Comparison of ENCODE assay signal across 8 mouse cellular contexts in genomic region chr19:10867946-10868622, GRCm38 (mm10). TPM values are rescaled to one million over a fixed set of nuclear protein-coding genes. Genes with fewer than 3 reads are reported as not detected.
A peak's percentile ranks its signal among the peaks of the same experiment; 100 is the strongest.
DNase-seq lines count a peak whose midpoint lies in the region; ATAC-seq lines count a peak whose summit lies in the region.
"Had no signal": no experiment of that assay in that cellular context is flagged by ENCODE, and none has a peak within 500 bp of the region (broad histone marks: within the 10 kb centered on the region; RNA-seq: fewer than 3 reads in every experiment).

No protein-coding gene starts in this region.

- 0 out of 2 replicates have a peak, but pooled peaks cover 3% of the 10 kb centered on the region for H3K4me1 ChIP-seq in liver, embryonic 11.5 days (replicated peaks; ENCODE audit: control insufficient read depth, insufficient read depth, low read length)
- H3K4me1 ChIP-seq in forebrain, embryonic 10.5 days, result peaks cover 40% of the 10 kb centered on the region
- H3K4me1 ChIP-seq in intestine, embryonic 16.5 days (ENCODE audit: control insufficient read depth, insufficient read depth, low read length), result peaks cover 16% of the 10 kb centered on the region
- peaks cover 36% of the 10 kb centered on the region for H3K4me1 ChIP-seq in neural tube, embryonic 15.5 days

- H3K9ac ChIP-seq in liver, embryonic 11.5 days (ENCODE audit: low read depth, low read length), result no peak overlapping the region
- H3K9ac ChIP-seq in intestine, embryonic 16.5 days (ENCODE audit: low read depth, low read length), result peak overlapping the region; percentile 93; the same call in 1 of the 2 replicates
- H3K9ac ChIP-seq in neural tube, embryonic 15.5 days (replicated peaks), result peak overlapping the region; percentile 93

- DNase-seq in liver, embryonic 11.5 days (ENCODE audit: low spot score), result no peak
- no peak for DNase-seq in liver
- no peak for DNase-seq in forebrain, embryonic 10.5 days (ENCODE audit: extremely low spot score, low spot score)
- DNase-seq in c-Kit-positive CD71-positive TER-119-positive erythroid progenitor cells, embryonic 14.5 days (ENCODE audit: low spot score), result no peak
- no peak for DNase-seq in T-cell, adult 2 months (ENCODE audit: low spot score)
- DNase-seq: heart, postnatal 4 days had no signal

- no peak overlapping the region for H3K27ac ChIP-seq in liver, embryonic 11.5 days (ENCODE audit: low read depth, low read length)
- H3K27ac ChIP-seq in forebrain, embryonic 10.5 days, result peak overlapping the region; percentile 98
- H3K27ac ChIP-seq in intestine, embryonic 16.5 days (ENCODE audit: low read length), result no peak overlapping the region
- H3K27ac ChIP-seq in neural tube, embryonic 15.5 days (replicated peaks), result peak overlapping the region; percentile 92

- H3K4me3 ChIP-seq in liver, embryonic 11.5 days (ENCODE audit: low read depth, low read length), result peak overlapping the region; percentile 55
- peak overlapping the region; percentile 91 for H3K4me3 ChIP-seq in forebrain, embryonic 10.5 days
- peak overlapping the region; percentile 85 for H3K4me3 ChIP-seq in intestine, embryonic 16.5 days (ENCODE audit: low read length)
- peak overlapping the region; percentile 89 for H3K4me3 ChIP-seq in neural tube, embryonic 15.5 days (replicated peaks)

- no peak for ATAC-seq in liver, embryonic 11.5 days (replicated peaks; ENCODE audit: low FRiP score)
- ATAC-seq in intestine, embryonic 16.5 days, result no peak
- no peak for ATAC-seq in neural tube, embryonic 15.5 days (ENCODE audit: low FRiP score)

- WGBS in liver, embryonic 11.5 days, result 43% methylated on average over 5 of the region's 5 CpGs
- 42% methylated on average over 5 of the region's 5 CpGs for WGBS in forebrain, embryonic 10.5 days
- WGBS in intestine, embryonic 16.5 days, result 25% methylated on average over 5 of the region's 5 CpGs
- WGBS in neural tube, embryonic 15.5 days, result 28% methylated on average over 5 of the region's 5 CpGs

- peaks cover 28% of the 10 kb centered on the region for H3K27me3 ChIP-seq in liver, embryonic 11.5 days (replicated peaks; ENCODE audit: control insufficient read depth, insufficient read depth, low read length)
- no peaks in the 10 kb centered on the region for H3K27me3 ChIP-seq in forebrain, embryonic 10.5 days (ENCODE audit: poor library complexity, severe bottlenecking)
- H3K27me3 ChIP-seq in intestine, embryonic 16.5 days (replicated peaks; ENCODE audit: control insufficient read depth, insufficient read depth, low read length), result no peaks in the 10 kb centered on the region
- H3K27me3 ChIP-seq in neural tube, embryonic 15.5 days (replicated peaks), result no peaks in the 10 kb centered on the region

- H3K4me2 ChIP-seq in liver, embryonic 11.5 days, result peak overlapping the region; percentile 62
- H3K4me2 ChIP-seq in intestine, embryonic 16.5 days (ENCODE audit: low read depth, low read length), result peak overlapping the region; percentile 90
- peak overlapping the region; percentile 76 for H3K4me2 ChIP-seq in neural tube, embryonic 15.5 days

- H3K36me3 ChIP-seq in liver, embryonic 11.5 days (ENCODE audit: control insufficient read depth, insufficient read depth, low read length), result peaks cover 15% of the 10 kb centered on the region
- H3K36me3 ChIP-seq in forebrain, embryonic 10.5 days (replicated peaks), result peaks cover 70% of the 10 kb centered on the region
- H3K36me3 ChIP-seq in intestine, embryonic 16.5 days (ENCODE audit: control insufficient read depth, insufficient read depth, low read length), result peaks cover 19% of the 10 kb centered on the region
- peaks cover 60% of the 10 kb centered on the region for H3K36me3 ChIP-seq in neural tube, embryonic 15.5 days

- H3K9me3 ChIP-seq in liver, embryonic 11.5 days (ENCODE audit: control insufficient read depth, low read length), result no peaks in the 10 kb centered on the region
- H3K9me3 ChIP-seq in forebrain, embryonic 10.5 days, result no peaks in the 10 kb centered on the region; the same call in 1 of the 2 replicates
- no peaks in the 10 kb centered on the region for H3K9me3 ChIP-seq in intestine, embryonic 16.5 days (ENCODE audit: control insufficient read depth, low read length)
- no peaks in the 10 kb centered on the region for H3K9me3 ChIP-seq in neural tube, embryonic 15.5 days (replicated peaks)

RNA-seq across cellular contexts. Expression of gene Tmem132a, which starts 1.7 kb away (rescaled TPM):
- polyA plus RNA-seq in liver, embryonic 11.5 days (2014; fragmentation: Nextera tagmentation; extraction: Ambion mirVana), result 27.2 and 27.7 TPM in 2 replicates
- 110 and 115 TPM in 2 replicates for polyA plus RNA-seq in forebrain, embryonic 10.5 days (2016; fragmentation: Nextera tagmentation; extraction: Ambion mirVana)
- 29.9 and 32.3 TPM in 2 replicates for polyA plus RNA-seq in intestine, embryonic 16.5 days (2015; fragmentation: Nextera tagmentation; extraction: Ambion mirVana)
- 141 and 167 TPM in 2 replicates for polyA plus RNA-seq in neural tube, embryonic 15.5 days (2015; fragmentation: Nextera tagmentation; extraction: Ambion mirVana)

RNA-seq across cellular contexts. Expression of gene Tmem109, which starts 13.7 kb away (rescaled TPM):
- polyA plus RNA-seq in liver, embryonic 11.5 days (2014; fragmentation: Nextera tagmentation; extraction: Ambion mirVana), result 42.7 and 45.4 TPM in 2 replicates
- 51.4 and 53.8 TPM in 2 replicates for polyA plus RNA-seq in forebrain, embryonic 10.5 days (2016; fragmentation: Nextera tagmentation; extraction: Ambion mirVana)
- polyA plus RNA-seq in intestine, embryonic 16.5 days (2015; fragmentation: Nextera tagmentation; extraction: Ambion mirVana), result 72.8 and 78.7 TPM in 2 replicates
- polyA plus RNA-seq in neural tube, embryonic 15.5 days (2015; fragmentation: Nextera tagmentation; extraction: Ambion mirVana), result 44.5 and 53.6 TPM in 2 replicates

RNA-seq across cellular contexts. Expression of gene Prpf19, which starts 26.9 kb away (rescaled TPM):
- polyA plus RNA-seq in liver, embryonic 11.5 days (2014; fragmentation: Nextera tagmentation; extraction: Ambion mirVana), result 45.7 and 46.8 TPM in 2 replicates
- polyA plus RNA-seq in forebrain, embryonic 10.5 days (2016; fragmentation: Nextera tagmentation; extraction: Ambion mirVana), result 43.8 and 47.1 TPM in 2 replicates
- 32.1 and 35.0 TPM in 2 replicates for polyA plus RNA-seq in intestine, embryonic 16.5 days (2015; fragmentation: Nextera tagmentation; extraction: Ambion mirVana)
- 41.6 and 42.7 TPM in 2 replicates for polyA plus RNA-seq in neural tube, embryonic 15.5 days (2015; fragmentation: Nextera tagmentation; extraction: Ambion mirVana)

RNA-seq across cellular contexts. Expression of gene Slc15a3, which starts 28.6 kb away (rescaled TPM):
- 1.1 and 1.2 TPM in 2 replicates for polyA plus RNA-seq in liver, embryonic 11.5 days (2014; fragmentation: Nextera tagmentation; extraction: Ambion mirVana)
- 0.32 and 0.37 TPM in 2 replicates for polyA plus RNA-seq in forebrain, embryonic 10.5 days (2016; fragmentation: Nextera tagmentation; extraction: Ambion mirVana)
- polyA plus RNA-seq in intestine, embryonic 16.5 days (2015; fragmentation: Nextera tagmentation; extraction: Ambion mirVana), result 0.48 and 0.56 TPM in 2 replicates
- polyA plus RNA-seq in neural tube, embryonic 15.5 days (2015; fragmentation: Nextera tagmentation; extraction: Ambion mirVana), result 0.27 and 0.55 TPM in 2 replicates

RNA-seq across cellular contexts. Expression of gene Cd6, which starts 38.2 kb away (rescaled TPM):
- not detected in 2 replicates for polyA plus RNA-seq in liver, embryonic 11.5 days (2014; fragmentation: Nextera tagmentation; extraction: Ambion mirVana)
- polyA plus RNA-seq in forebrain, embryonic 10.5 days (2016; fragmentation: Nextera tagmentation; extraction: Ambion mirVana), result not detected in 2 replicates
- 0.23 and 0.38 TPM in 2 replicates for polyA plus RNA-seq in intestine, embryonic 16.5 days (2015; fragmentation: Nextera tagmentation; extraction: Ambion mirVana)
- 0.74 TPM in 1 of 2 replicates, not detected in the other for polyA plus RNA-seq in neural tube, embryonic 15.5 days (2015; fragmentation: Nextera tagmentation; extraction: Ambion mirVana)

Comparison
In these comparisons a context has a peak if more than half of its experiments do, and no peak if none do; other contexts are left out.
1. H3K27ac ChIP-seq: peak in forebrain, embryonic 10.5 days (single experiment) and neural tube, embryonic 15.5 days (single experiment); none in liver, embryonic 11.5 days (single experiment) and intestine, embryonic 16.5 days (single experiment).
2. Peak in every context shown above with its lines, with median percentiles within 50 percentile points of each other: H3K4me2 ChIP-seq and H3K4me3 ChIP-seq.